Mouse (Mus musculus): ENCODE data around the gene Tmem209.

Tmem209 gene

DNA sequence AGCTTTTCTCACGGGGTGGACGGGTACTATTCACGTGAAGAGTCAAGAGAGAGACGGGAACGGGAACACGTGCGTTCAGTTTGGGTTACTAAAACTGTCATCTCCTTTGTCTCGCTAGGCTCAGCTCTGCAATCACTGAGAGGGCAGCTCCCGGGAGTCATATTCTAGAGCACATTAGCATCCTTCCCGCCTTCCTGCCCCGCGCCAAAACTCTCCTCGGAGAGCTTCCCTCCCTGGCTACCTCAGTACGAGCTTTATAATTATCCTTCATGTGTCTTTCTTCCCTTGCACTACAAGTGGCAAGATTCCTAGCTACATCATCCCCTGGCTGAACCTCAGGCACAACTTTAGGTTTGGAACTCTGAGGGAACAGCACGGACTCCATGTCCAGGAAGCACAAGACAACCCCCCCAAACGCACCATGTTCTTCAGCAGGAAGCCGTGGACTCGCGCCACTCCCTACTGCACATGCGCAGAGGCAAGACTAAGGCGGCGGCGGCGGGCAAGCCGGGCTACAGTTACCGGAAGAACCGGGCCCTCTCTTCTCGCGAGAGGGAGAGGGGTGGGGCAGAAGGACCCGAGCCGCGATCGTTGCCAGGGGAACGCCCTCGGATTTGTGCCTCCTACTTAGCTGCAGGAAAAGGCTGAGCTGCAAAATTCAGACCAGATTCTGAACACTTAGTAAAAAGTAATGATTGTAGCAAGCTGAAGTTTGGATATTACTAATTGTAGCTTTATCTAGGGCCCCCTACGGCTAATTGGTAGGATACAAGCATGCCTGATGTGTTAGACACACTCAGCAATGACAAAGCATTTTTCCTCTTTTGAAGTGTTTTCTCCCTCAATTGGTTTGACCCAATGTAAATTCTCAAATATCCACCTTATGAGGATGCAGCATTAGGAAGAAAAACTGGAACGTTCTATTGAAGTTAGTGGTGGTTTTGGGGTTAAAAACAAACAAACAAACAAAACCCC lies at the start of gene Tmem209, which contains the start of gene Ssmem1:
Tmem209 (minus strand) TSS at position 519 of the 975 bp plus-strand sequence.
Ssmem1 (plus strand) TSS at position 585 of the 975 bp plus-strand sequence.
- peak; percentile 98 for DNase-seq (ENCODE audit: low read depth)

DNA sequence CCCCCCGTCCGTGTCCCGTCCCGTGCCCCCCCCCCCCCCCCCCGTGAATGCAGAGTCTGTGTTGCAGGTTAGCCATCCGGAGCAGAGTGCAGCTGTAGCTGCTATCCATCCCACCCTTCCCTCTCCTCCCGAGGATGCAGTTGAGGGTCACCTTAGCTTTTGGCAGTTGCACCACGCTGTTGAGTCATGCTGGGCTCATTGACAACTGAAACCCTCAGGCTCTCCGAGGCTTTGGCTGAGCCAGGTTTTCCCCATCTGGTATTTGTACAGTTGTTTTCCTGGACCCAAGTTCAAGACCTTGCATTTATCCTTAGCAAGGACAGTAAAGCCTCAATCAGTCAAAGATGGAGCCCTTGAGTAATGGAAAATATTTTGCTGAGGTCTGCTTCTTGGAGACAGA lies 46.5 kb upstream of the Tmem209 start:
- no peak for DNase-seq (ENCODE audit: low read depth)

DNA sequence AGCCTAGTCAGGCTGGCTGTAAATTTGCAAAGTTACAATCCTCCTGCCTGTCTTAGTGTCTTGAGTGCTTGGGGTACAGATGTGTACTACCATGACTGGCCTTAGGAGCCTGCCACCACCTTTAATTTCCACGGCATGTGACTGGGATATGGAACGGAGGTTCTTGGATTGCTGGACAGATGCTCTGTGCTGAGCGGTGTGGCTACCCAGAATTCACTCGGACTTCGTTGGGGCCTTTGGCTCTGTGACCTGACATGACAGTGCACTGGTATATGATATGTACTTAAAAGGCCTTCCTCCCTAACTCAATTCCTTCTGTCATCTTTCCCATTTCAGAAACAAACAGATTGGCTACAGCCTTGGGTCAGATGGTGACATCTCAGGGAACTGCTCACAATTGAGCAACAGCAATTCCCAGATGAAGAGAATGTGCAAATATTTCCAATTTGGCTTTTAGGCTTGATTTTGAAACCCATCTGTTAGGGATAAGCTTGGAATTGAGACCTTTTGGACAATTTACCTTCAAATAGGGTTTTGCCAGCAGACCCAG lies 45.1 kb upstream of the Tmem209 start:
- DNase-seq (ENCODE audit: low read depth): no peak

DNA sequence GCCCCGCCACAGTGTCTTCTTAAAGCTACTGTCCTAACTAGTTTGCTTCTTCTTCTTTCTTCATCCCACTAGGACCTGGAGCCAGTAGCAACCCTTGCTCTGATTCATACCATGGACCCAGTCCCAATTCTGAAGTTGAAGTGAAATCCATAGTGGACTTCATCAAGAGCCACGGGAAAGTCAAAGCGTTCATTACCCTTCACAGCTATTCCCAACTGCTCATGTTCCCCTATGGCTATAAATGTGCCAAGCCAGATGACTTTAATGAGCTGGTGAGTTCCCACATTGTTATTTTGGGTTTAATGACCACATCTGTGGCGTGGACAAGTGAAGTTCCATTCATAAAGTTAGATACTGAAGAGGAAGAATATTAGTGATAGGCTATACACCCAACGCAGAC lies 44.5 kb upstream of the Tmem209 start:
- DNase-seq (ENCODE audit: low read depth): no peak

DNA sequence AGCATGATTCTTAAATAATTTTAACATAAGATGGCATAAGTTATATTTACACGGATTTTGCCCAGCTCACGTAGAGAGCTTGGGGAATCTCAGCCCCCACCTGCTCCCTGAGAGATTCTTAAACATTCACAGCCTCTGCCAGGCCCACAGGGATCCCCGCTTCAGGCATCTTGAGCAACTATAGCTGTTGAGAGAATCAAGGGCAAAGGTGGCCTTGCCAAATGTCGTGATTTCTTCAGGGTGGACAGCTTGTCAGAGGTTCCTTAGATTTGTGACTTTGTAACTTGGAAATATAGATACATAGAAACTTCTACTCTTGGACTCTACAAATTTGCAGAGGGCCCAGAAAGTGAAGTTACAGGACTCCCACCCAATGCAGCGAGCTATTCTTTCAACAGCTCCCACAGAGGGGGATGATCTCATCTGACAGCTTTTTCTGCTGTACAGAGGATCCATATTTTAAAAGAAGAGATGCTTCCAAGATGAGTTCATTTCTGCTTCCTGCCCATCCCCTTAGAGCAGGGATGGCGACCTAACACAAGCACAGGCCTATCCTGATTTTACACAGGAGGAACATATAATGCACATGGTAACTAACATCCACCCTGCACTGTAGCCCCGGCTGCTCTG lies 43.9 kb upstream of the Tmem209 start:
- DNase-seq (ENCODE audit: low read depth): no peak

DNA sequence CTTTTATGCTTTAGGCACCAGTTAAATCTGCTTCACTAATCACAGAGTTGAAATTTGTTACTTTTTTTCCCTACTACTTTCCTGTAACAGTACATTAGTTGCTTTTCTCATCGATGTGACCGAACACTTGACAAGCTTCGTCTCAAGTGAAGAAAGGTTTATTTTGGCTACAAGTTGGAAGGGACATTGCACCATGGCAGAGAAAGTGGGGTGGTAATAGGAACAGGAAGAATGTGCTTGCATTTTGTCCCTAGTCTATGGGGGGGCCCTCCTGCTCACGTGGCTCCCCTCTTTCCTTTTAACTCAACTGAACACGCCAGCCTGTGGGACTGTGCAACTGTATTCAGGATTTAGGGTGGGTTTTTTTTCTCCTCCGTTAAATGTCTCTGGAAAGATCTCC lies 43.0 kb upstream of the Tmem209 start:
- no peak for DNase-seq (ENCODE audit: low read depth)

DNA sequence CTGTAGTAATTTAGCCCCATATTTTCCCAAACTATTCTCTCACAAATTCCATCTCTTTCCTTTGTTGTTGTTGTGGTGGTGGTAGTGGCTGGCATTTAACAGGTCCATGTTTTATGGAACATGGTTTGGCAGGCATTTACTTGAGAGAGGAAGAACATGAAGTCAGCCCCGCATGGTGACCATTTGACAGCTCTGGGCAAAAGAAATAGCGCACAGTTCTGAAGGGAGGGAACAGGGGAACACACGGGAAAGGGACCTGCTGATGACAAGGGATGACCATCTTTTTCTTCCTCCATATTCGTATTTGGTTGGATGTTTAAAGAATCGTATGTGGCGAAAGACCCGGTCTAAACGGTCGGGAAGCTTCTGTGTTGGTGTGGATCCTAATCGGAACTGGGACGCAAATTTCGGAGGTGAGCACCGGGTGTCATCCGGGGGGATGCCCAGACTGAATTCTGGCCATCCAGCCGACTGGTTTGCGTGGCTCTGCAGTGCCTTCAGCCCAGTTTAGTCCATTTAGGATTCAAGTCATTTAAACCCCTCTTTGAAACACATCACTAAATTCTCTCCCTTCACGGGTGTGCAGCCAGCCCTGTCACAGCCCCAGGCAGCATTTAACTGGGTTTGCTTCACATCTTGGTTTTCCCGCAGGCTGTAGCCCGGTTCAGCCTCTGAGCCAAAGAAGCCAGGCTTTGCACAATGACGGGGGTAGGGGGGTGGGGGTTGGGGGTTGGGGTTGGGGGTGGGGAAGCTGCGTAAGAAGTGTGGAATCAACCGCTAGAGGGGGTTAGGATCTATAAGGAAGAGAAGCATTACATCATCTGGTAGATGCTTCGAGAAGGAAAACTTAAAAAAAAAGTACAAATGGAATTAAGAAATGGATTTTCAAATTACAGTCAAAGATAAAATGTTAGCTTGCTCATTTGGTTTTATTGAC lies 42.3 kb upstream of the Tmem209 start:
- DNase-seq (ENCODE audit: low read depth): no peak

DNA sequence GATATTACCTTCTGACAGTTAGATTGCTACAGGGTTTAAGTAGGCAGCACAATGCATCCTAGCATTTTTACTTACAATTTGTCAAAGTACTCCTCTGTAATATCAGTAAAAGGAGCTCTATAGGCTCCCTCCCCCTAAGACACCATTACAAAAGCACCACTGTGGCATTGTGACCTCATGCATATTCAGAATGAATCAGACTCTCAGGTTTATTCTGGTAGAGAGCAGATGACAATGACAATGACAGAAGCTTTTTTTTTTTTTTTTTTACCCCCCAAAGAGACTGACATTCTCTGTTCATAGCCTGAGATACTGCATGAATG lies 41.6 kb upstream of the Tmem209 start:
- DNase-seq (ENCODE audit: low read depth): no peak

DNA sequence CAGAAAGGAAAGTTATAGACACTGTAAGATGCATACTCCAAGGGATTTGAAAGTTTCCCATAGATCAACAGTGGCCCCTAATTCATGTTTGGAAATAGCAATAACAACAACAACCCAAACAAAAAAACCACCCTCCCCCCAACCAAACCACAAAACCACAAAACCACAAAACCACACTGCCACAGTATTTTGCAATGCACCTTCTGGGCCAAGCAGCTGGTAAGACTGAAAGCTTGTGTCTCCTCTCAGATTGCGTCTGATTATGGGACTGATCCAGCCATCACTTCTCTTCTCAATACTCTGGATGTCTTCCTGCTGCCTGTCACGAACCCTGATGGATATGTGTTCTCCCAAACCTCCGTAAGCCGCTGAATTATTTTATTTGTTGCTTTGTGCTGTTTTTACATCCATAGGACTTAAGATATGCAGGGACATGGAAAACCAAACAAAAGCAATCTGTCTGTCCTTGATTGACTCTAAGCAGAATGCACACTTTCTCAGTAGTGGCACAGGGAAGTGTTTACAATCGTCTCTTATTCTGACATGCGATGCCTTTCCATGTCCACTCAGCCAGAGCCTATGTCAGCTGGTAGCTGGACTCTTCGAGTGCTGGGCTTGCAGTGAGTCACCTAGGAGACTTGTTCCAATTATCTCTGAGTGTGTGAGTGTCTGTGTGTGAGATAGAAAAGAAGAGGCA lies 41.1 kb upstream of the Tmem209 start:
- DNase-seq (ENCODE audit: low read depth): no peak

DNA sequence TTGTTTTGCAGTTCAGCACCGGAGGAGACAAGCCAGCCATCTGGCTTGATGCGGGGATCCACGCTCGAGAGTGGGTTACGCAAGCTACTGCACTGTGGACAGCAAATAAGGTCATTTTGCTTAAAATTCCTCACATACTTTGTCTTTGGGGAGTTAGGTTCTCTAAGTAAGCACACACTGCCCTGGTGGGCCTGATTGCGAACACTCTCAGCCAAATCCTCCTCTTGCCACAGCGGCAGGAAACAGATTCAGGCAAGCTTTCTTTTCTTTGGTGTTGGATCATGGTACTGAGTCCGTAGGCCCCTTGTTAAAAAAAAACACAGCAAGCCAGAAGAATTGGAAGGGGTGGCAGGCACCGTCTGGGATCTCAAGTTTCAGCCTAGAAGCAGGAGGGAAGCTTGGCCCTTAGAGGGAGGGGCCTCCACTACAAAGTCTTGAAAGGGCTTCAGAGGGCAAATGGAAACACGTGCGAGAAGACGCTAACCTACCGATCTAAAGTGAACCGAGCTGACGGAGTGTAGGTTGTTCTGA lies 39.7 kb upstream of the Tmem209 start:
- DNase-seq (ENCODE audit: low read depth): no peak

DNA sequence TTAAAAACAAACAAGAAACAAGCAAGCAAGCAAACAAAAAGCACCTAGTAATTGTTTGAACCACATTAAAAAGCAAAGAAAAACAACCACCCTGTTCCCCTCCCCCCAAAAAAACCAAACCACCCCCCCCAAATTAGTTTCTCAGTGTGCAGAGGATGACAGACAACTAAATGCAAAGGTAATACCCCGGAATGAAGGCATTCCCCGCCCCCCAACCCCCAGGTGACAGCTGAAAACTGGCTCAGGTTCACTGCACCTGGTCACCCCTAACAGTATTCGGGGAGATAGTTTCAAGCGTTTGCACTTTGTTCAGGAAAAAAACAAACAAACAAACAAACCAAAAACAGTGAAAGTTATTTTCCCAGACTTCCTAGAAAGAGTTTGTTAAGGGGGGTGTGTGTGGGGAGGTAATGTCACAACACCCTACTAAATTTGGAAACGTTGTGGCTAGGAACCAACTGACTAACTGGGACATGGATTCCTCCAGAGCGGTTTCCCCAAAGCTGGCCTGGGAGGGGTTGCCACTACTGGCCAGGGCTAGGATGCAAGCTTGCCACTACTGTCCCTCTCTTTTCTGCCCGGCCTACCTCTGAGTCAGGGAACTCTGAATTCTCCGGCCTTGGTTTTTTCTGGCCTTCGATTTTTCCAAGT lies 38.2 kb upstream of the Tmem209 start:
- no peak for DNase-seq (ENCODE audit: low read depth)

DNA sequence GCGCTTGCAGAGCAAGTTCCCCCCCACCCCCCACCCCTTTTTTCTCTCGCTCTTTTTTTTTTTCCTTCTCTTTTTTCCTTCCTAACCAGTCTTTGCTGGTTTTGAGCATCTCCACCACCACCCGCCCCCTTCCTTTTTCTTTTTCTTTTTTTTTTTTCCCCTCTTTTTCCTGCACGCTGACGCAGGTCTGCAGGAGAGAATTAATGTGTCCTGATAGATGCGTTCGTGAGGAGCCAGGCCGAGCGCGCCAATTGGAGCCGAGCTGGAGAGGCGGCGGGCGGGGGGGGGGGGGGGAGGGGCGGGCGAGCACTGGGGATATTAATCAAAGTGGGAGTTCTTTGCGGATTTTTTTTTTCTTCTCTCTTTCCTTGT lies 37.7 kb upstream of the Tmem209 start:
- no peak for DNase-seq (ENCODE audit: low read depth)

DNA sequence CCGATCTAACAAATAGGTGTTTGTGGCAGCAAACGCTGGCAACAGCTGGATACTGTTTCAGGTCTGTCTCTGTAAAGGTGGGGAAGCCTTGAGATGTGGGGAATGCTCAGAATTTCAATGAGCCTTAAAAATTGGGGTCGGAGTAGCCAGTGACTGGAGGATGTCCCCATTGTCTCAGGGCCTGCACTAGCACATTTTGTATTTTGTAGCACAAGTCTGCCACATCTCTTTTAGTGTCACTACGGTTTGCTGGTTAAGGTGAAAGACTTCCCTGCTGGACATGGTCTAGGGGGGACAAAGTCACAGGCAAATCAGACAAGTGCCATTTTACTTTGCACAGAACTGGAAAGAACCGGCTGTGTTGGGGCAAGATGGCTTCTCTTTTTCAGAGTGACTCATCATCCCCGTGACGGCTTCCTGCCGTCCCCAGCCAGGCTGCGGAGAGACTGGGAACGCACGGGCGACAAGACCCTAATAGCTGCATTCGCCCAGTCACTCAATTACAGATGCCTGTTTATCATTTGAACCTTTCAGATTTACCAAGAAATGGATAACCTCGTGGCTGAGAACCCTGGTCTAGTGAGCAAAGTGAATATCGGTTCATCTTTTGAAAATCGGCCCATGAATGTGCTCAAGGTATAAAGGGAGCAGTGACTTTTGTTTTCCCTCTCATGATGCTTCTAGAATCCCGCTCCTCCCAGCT lies 37.1 kb upstream of the Tmem209 start:
- DNase-seq (ENCODE audit: low read depth): peak; percentile 33

DNA sequence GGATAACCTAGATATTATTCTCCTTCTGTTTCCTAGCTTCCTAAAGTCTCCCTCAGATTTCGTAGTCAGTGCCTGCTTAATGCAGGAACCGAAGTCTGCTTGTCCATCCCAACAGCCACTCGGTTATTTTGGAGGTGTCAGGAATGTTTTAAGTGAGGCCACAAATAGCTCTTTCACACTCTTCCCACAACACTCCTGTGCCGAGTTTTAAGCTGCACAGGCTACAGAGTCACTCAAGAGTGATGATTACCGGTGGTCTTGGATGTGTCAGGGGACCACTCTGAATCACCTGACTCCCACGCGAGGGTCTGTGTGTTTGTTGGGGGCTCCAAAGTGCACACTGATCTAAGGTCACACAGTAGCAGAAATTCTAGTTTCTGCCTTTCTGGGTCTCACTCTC lies 36.1 kb upstream of the Tmem209 start:
- DNase-seq (ENCODE audit: low read depth): no peak

DNA sequence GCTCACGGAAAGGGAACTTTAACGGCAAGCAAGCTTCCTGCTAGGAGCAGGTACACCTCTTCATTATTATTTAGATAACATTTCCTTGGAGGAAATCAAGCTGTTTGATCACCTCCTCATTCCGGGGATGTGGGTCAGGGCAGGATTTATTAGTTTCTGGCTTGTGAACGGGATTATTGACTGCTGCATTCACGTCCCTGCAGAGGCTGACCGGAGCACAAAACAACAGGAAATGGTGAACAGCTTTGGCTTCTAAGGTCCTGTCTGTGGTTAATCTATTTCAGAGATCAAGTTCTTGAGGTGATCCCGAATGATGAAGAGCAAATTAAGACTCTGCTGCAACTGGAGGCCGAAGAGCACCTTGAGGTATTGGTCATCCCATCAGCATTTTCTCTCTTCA lies 34.3 kb upstream of the Tmem209 start:
- DNase-seq (ENCODE audit: low read depth): no peak

DNA sequence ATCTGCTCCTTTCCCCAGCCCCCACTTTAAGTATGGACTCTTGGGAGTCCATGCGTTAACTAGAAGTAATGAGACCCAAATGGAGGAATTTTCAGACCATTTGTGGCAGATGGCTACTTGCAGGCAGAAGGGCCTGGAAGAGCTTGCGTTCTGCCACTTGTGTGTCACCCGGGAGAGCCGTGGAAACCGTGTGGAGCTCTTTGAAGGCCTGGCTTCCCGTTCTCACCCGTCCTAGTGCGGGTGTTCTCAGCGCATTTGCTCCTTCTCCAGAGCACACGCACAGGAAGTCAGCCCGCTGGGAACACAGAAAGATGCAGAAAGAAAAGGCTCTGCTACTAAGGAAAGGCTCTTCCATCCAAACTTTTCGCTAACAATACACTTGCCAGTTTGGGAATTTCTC lies 33.5 kb upstream of the Tmem209 start:
- no peak for DNase-seq (ENCODE audit: low read depth)

DNA sequence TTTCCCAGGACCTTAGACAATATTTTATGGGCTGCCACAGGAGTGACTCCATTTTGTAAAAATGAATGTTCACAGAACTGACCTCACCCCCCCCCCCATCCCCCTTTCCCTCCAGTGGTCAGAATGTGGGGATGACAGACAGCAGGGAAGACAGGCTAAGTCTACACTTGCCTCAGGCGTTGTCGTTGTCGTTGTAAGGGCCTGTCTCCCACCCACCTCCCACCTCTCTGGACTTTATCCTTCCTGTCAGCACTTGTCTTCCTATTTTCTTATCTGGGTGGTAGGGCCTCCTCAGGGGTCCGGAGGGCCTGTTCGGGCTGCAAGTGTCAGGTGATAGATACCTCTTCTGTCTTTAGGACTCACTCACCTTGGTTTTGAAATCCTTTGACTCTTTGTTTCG lies 32.7 kb upstream of the Tmem209 start:
- DNase-seq (ENCODE audit: low read depth): no peak

DNA sequence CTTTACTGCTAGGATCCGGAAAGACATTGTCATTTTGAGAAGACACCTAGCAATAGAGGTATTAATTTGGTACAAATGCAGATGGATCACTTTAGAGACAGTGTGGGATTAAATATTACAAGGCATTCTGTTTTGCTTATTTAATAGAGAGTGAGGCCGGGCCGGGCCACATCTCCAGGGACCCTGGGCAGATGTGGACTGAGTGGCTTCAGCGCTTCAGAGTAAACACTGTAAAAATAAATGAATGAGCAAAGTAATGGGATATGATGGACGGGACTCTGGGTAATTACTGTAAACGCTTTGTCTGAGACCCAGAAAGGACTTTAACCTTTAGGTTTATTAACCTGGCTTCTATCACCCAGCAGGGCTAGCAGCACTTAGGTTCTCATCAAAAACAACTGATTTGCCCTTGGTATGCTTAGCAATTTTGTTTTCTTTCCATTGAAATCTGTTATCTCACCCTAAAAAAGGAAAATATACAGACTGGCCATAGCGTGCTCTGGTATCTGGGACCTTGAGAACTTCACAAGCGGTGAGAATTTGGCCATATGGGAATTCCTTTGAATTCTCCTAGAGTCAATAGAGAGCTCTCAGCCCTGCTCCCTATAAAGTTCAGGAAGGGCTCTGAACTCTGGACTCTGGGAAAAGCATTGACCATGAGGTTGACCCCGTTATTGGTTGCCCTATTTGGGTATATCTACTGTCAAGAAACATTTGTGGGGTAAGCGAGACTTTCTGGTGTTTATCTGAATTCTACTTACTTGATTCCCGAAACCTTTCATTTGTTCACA lies 31.6 kb upstream of the Tmem209 start, which contains the start of gene Cpa2:
Cpa2 (plus strand) TSS at position 574 of the 791 bp plus-strand sequence.
- DNase-seq (ENCODE audit: low read depth): no peak

DNA sequence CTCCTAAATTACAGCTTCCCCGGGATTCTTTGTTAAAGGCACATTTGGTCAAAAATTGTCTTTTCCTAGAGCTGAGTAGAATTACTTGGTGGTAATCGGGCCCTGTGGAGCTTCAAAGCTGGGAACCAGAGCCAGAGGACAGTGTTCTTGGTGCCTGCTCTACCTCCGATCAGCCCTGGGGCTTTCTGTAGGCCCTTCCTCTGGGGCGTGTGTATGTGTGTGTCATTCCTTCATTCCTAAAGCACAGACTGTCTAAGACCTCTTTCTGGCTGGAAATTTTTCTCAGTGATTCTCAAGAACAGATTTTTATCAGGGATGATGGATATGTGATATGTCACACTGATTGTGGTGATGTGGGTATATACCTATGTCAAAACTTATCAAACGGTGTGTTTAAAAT lies 29.2 kb upstream of the Tmem209 start:
- DNase-seq (ENCODE audit: low read depth): no peak
